Mouse (Mus musculus) thymus, adult 2 months (tissue): ENCODE results near the gene Ranbp10.

ENCODE experiments used
- CTCF ChIP-seq: fragments of 200-500 bp; IDR thresholded peaks from 2 replicates; pipeline ENCODE4 v1.5.1; 2012; ENCODE audit warnings: mild to moderate bottlenecking, control low read depth, low read length, moderate library complexity, borderline replicate concordance; ENCODE audit not compliant: control insufficient read depth, poor library complexity, insufficient read depth; ENCODE audit errors: extremely low read depth
- POLR2A ChIP-seq: fragments of 200-500 bp; IDR thresholded peaks from 2 replicates; pipeline ENCODE4 v1.6.1; 2012; ENCODE audit warnings: mild to moderate bottlenecking, low read length, control low read depth, moderate library complexity; ENCODE audit not compliant: control insufficient read depth, poor library complexity, insufficient read depth; ENCODE audit errors: extremely low read depth

DNA sequence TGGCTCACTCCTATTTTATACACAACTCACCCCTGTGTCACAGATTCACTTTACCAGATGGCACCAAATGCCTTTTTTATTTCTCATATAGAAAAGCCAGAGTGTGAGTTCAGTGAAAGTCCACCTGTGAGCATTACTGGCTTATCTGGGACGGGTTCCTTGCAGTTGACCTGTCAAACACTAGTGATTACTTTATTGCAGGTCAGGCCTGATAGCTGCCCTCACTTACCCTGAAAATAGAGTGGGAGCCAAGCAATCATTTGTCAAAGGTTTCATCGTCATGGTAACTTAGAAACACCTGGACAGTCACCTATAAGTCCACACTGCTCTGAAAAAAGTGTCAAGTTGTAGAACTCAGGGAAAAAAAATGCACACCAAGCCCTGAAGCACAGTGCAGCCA, 72.5 kb downstream of the Ranbp10 start:
- TF ChIP-seq POLR2A = no peak
- no peak for TF ChIP-seq CTCF
